Mouse (Mus musculus) intestine, postnatal 0 days (tissue): ENCODE results near the gene Lsmem1. TPM values are rescaled to one million over a fixed set of nuclear protein-coding genes. Genes with fewer than 3 reads are reported as not detected.

Experiments used
- ATAC-seq: fragments of 200-750 bp; cut with Nextera tagmentation; 2 replicates; pipeline ENCODE4 v1.8.0; 2017; ENCODE audit warnings: mild to moderate bottlenecking, moderate TSS enrichment, moderate library complexity
- H3K27ac ChIP-seq: fragments of 300-500 bp; sonication (generic); 2 replicates; pipeline ENCODE4 v1.5.1; 2014; ENCODE audit warnings: mild to moderate bottlenecking, low read depth, low read length, moderate library complexity
- H3K27me3 ChIP-seq: fragments of 300-500 bp; sonication (generic); replicated peaks from 2 replicates; pipeline ENCODE4 v1.6.1; 2014; ENCODE audit warnings: low read length, mixed read lengths; ENCODE audit not compliant: control insufficient read depth, insufficient read depth
- H3K36me3 ChIP-seq: fragments of 300-500 bp; sonication (generic); 2 replicates; pipeline ENCODE4 v1.6.1; 2014; ENCODE audit warnings: mild to moderate bottlenecking, moderate library complexity; ENCODE audit not compliant: control insufficient read depth, insufficient read depth
- H3K4me1 ChIP-seq: fragments of 300-500 bp; sonication (generic); replicated peaks from 2 replicates; pipeline ENCODE4 v1.6.1; 2014; ENCODE audit warnings: antibody characterized with exemption, low read length, mixed read lengths; ENCODE audit not compliant: control insufficient read depth, insufficient read depth
- H3K4me2 ChIP-seq: fragments of 300-500 bp; sonication (generic); replicated peaks from 2 replicates; pipeline ENCODE4 v1.6.1; 2014; ENCODE audit warnings: low read depth, mild to moderate bottlenecking, moderate library complexity
- H3K4me3 ChIP-seq: fragments of 300-500 bp; sonication (generic); 2 replicates; pipeline ENCODE4 v1.5.1; 2014; ENCODE audit warnings: low read depth, low read length
- H3K9ac ChIP-seq: fragments of 300-500 bp; sonication (generic); 2 replicates; pipeline ENCODE4 v1.6.1; 2014; ENCODE audit warnings: mild to moderate bottlenecking, low read depth, low read length
- H3K9me3 ChIP-seq: fragments of 300-500 bp; sonication (generic); 2 replicates; pipeline ENCODE4 v1.6.1; 2016; ENCODE audit warnings: mixed run types; ENCODE audit not compliant: control insufficient read depth
- CTCF ChIP-seq: sonication (generic); IDR thresholded peaks from 2 replicates; pipeline ENCODE4 v1.5.1; 2016; ENCODE audit warnings: low read depth, mild to moderate bottlenecking, control low read depth, antibody characterized with exemption, moderate library complexity
- WGBS: fragments of 180-500 bp; shearing (Covaris S2); extraction: QIAGEN DNeasy Blood & Tissue Kit; methylation state at CpG from one replicate; pipeline ENCODE4 v1.1.7; 2014; 5-methylcytosine and 5-hydroxymethylcytosine counted together
- microRNA counts: library from miRNA; unstranded; fragments of <30 nt; microRNA quantifications from one replicate; lab custom pipeline; 2016
- microRNA-seq: library from miRNA; unstranded; fragments of <30 nt; microRNA quantifications from one replicate; pipeline ENCODE4, GENCODE M21; 2016
- polyA plus RNA-seq: library from polyadenylated mRNA; unstranded; fragments of >200 nt; fragmentation: Nextera tagmentation; extraction: Ambion mirVana; gene quantifications from 2 replicates; pipeline ENCODE4 v1.2.1, GENCODE M21; 2015

Lsmem1 gene
- polyA plus RNA-seq, 1 experiment from 2014 or later = not detected

DNA sequence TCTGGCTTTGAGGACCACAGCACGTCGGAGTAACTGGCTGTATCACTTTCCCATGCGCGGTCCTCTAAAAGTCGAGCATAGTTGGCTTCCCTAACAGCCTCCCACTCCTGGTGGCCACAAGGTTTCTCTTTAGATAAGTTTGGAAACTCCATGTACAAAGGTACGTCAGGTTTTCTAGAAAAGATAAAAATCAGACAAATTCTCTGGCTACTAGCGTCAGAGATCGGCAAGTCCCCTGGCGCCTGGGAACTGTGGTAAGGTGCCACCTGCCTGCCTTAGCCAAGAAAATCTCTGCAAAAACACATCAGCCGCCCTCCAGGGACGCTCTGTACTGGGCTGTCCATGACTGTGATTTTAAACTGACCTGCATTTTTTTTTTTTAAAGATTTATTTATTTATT lies 64.8 kb downstream of the Lsmem1 start:
- 0 out of 2 replicates have a peak, but pooled peaks cover 4% of the 10 kb centered on the region for H3K27me3 ChIP-seq
- H3K4me2 ChIP-seq = peak overlapping the region; percentile 88
- 58% methylated on average over 11 of the region's 11 CpGs for WGBS
- H3K36me3 ChIP-seq = no peaks in the 10 kb centered on the region
- H3K9ac ChIP-seq = 0 out of 2 replicates have a peak overlapping the region, but pooled peaks have one; percentile 28
- no peak overlapping the region for H3K27ac ChIP-seq
- no peak for TF ChIP-seq CTCF
- 0 out of 2 replicates have a peak, but pooled peaks cover 2% of the 10 kb centered on the region for H3K4me1 ChIP-seq
- peak; percentile 32; the same call in 1 of the 2 replicates for ATAC-seq
- peak overlapping the region; percentile 50 for H3K4me3 ChIP-seq
- H3K9me3 ChIP-seq = no peaks in the 10 kb centered on the region

DNA sequence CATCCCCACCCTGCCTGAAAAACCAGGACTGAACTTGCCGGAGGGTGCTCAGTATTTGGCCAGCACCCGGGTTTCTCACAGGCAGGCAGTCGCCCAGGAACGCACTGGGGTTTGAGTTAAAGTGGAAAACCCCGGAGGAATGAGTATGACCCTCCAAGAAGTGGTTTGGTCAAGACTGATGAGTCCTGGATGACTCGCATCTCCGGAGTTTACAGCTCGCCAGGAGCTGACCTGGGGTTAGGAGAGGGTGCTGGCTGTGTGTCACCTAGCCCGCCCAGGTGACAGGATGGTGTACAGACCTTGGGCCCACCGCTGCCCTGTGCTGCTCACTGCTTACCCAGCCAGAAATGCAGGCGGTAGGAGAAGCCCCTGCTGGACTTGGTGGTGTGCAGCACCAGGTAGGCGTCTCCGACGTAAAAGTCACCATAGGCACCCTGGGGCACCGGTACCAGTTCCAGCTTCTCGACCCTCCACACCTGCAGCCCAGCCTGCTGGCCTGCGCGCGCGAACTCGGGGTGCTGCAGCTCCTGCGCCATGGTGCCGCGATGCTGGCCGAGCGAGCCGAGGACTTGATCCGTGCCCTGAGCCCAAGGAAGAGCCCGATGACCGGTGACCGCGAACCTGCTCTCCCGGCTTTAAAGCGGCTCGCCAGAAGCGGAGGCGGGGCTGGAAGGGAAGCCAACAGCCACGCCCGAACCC lies 65.6 kb downstream of the Lsmem1 start, which contains the start of gene Scin:
TSS of gene Scin (minus strand) at position 656 of the 699 bp plus-strand sequence.
- 1% methylated on average over 39 of the region's 39 CpGs for WGBS
- H3K36me3 ChIP-seq = no peaks in the 10 kb centered on the region

DNA sequence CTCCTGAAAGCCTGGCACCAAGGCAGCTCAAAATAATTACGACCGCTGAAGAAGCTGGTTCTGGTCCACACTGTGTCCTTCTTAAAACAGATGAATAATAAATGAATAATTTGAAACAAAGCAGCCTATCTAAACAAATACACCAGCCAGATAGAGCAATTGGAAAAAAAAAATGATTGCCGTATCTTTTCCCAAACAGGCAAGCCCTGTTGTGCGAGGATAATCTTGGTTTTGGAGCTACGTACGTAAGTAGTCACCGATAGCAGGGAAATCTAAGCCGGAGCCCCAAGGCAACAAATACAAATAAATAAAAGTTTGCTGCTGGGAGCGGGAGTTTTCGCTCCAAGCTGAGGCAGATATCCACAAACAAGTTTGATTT lies 66.1 kb downstream of the Lsmem1 start:
- ATAC-seq = no peak

More for the DNA sequence above, 65.6 kb downstream of the Lsmem1 start, which contains the start of gene Scin:
- Histone ChIP-seq H3K4me3 (peak within 1 kb of the TSS; percentile 50), H3K4me1 (0 out of 2 replicates have a peak, but pooled peaks cover 2% of the 10 kb centered on the region), H3K9me3 (no peaks in the 10 kb centered on the region), H3K27me3 (0 out of 2 replicates have a peak, but pooled peaks cover 4% of the 10 kb centered on the region), H3K27ac (no peak within 1 kb of the TSS), H3K4me2 (peak within 1 kb of the TSS; percentile 88), H3K9ac (peak within 1 kb of the TSS; percentile 28)
- peak; percentile 55 for ATAC-seq
- TF ChIP-seq CTCF = no peak

More for the DNA sequence above, 66.1 kb downstream of the Lsmem1 start:
- Histone ChIP-seq H3K36me3 (no peaks in the 10 kb centered on the region), H3K4me1 (0 out of 2 replicates have a peak, but pooled peaks cover 2% of the 10 kb centered on the region), H3K27ac (no peak overlapping the region), H3K27me3 (0 out of 2 replicates have a peak, but pooled peaks cover 4% of the 10 kb centered on the region), H3K4me3 (peak overlapping the region; percentile 50), H3K9me3 (no peaks in the 10 kb centered on the region), H3K4me2 (peak overlapping the region; percentile 88), H3K9ac (peak overlapping the region; percentile 28; the same call in 1 of the 2 replicates)
- TF ChIP-seq CTCF = no peak
- 13% methylated on average over 10 of the region's 10 CpGs for WGBS

MicroRNAs encoded within 50 kb of the gene (microRNA counts, 519-probe panel; counts per million panel counts)
- microRNA mmu-miR-1938 (lab: Ali Mortazavi, UCI) = not detected

Small RNA genes within 50 kb of the gene (microRNA-seq; reads per million reads assigned to microRNA genes)
- gene Mir1938 = not detected

Other genes starting within 250 kb of the Lsmem1 start
- 113 and 115 TPM in 2 replicates for gene Arl4a, start 161.5 kb downstream of the Lsmem1 start, polyA plus RNA-seq
- gene Scin, start 65.3 kb downstream of the Lsmem1 start, polyA plus RNA-seq = 29.2 and 29.3 TPM in 2 replicates
- 98.3 and 113 TPM in 2 replicates for gene Ifrd1, start 49.0 kb upstream of the Lsmem1 start, polyA plus RNA-seq
- 19.5 and 19.9 TPM in 2 replicates for gene Zfp277, start 246.4 kb upstream of the Lsmem1 start, polyA plus RNA-seq
- gene Dock4, start 246.5 kb upstream of the Lsmem1 start, polyA plus RNA-seq = 1.8 and 2.6 TPM in 2 replicates